Mouse (Mus musculus): ENCODE results near the gene Med16. TPM values are rescaled to one million over a fixed set of nuclear protein-coding genes. Genes with fewer than 3 reads are reported as not detected.

Med16 gene
- polyA plus RNA-seq, 1 experiment from 2014 or later: 77.3 TPM

- Histone ChIP-seq H3K27ac (no peak overlapping the region), H3K4me1 (replicated peaks) (peaks cover 44% of the 10 kb centered on the region), H3K9me3 (no peaks in the 10 kb centered on the region), H3K36me3 (peaks cover 54% of the 10 kb centered on the region), H3K4me3 (peak overlapping the region; percentile 75; the same call in 1 of the 2 replicates), H3K27me3 (ENCODE audit: insufficient read depth, poor library complexity, severe bottlenecking) (peaks cover 7% of the 10 kb centered on the region; the same call in 1 of the 2 replicates)
- no peak for DNase-seq (ENCODE audit: low spot score)
- 93% methylated on average over 8 of the region's 8 CpGs for WGBS
These were observed 36.9 kb downstream of the Med16 start for GRCm38 (mm10) chr10:79871845-79872244.

- Histone ChIP-seq H3K4me3 (0 out of 2 replicates have a peak overlapping the region, but pooled peaks have one; percentile 1), H3K36me3 (peaks cover 92% of the 10 kb centered on the region), H3K27ac (no peak overlapping the region), H3K9me3 (no peaks in the 10 kb centered on the region), H3K4me1 (replicated peaks) (peaks cover 25% of the 10 kb centered on the region), H3K27me3 (ENCODE audit: insufficient read depth, poor library complexity, severe bottlenecking) (no peaks in the 10 kb centered on the region)
- WGBS: 87% methylated on average over 11 of the region's 11 CpGs
- no peak for DNase-seq (ENCODE audit: low spot score)
These were observed 42.1 kb downstream of the Med16 start for GRCm38 (mm10) chr10:79866601-79867000.

GRCm38 (mm10) chr10:79865801-79866295 is 42.9 kb downstream of the Med16 start:
- Histone ChIP-seq H3K27ac (0 out of 2 replicates have a peak overlapping the region, but pooled peaks have one; percentile 54), H3K36me3 (peaks cover 92% of the 10 kb centered on the region), H3K4me1 (replicated peaks) (peaks cover 29% of the 10 kb centered on the region), H3K4me3 (peak overlapping the region; percentile 18; the same call in 1 of the 2 replicates), H3K9me3 (no peaks in the 10 kb centered on the region), H3K27me3 (ENCODE audit: insufficient read depth, poor library complexity, severe bottlenecking) (no peaks in the 10 kb centered on the region)
- WGBS: 78% methylated on average over 19 of the region's 19 CpGs
- DNase-seq (ENCODE audit: low spot score): no peak

- Histone ChIP-seq H3K36me3 (peaks cover 94% of the 10 kb centered on the region), H3K27me3 (ENCODE audit: insufficient read depth, poor library complexity, severe bottlenecking) (no peaks in the 10 kb centered on the region), H3K9me3 (no peaks in the 10 kb centered on the region), H3K4me1 (replicated peaks) (peaks cover 36% of the 10 kb centered on the region), H3K4me3 (peak overlapping the region; percentile 18; the same call in 1 of the 2 replicates), H3K27ac (peak overlapping the region; percentile 54)
- DNase-seq (ENCODE audit: low spot score): peak; percentile 39
- WGBS: 72% methylated on average over 12 of the region's 12 CpGs
These were observed 43.5 kb downstream of the Med16 start for GRCm38 (mm10) chr10:79865189-79865601.

GRCm38 (mm10) chr10:79864351-79865188 is 44.2 kb downstream of the Med16 start:
- peaks cover 37% of the 10 kb centered on the region for H3K4me1 ChIP-seq (replicated peaks)
- WGBS: 70% methylated on average over 10 of the region's 10 CpGs
- no peak for DNase-seq (ENCODE audit: low spot score)
- peak overlapping the region; percentile 18; the same call in 1 of the 2 replicates for H3K4me3 ChIP-seq
- peak overlapping the region; percentile 54 for H3K27ac ChIP-seq
- no peaks in the 10 kb centered on the region for H3K27me3 ChIP-seq (ENCODE audit: insufficient read depth, poor library complexity, severe bottlenecking)
- H3K9me3 ChIP-seq: no peaks in the 10 kb centered on the region
- peaks cover 94% of the 10 kb centered on the region for H3K36me3 ChIP-seq

GRCm38 (mm10) chr10:79862925-79863324 is 45.8 kb downstream of the Med16 start:
- WGBS: 81% methylated on average over 10 of the region's 10 CpGs
- Histone ChIP-seq H3K4me1 (replicated peaks) (peaks cover 49% of the 10 kb centered on the region), H3K36me3 (peaks cover 98% of the 10 kb centered on the region), H3K9me3 (no peaks in the 10 kb centered on the region), H3K27ac (no peak overlapping the region), H3K27me3 (ENCODE audit: insufficient read depth, poor library complexity, severe bottlenecking) (no peaks in the 10 kb centered on the region), H3K4me3 (no peak overlapping the region)
- no peak for DNase-seq (ENCODE audit: low spot score)

GRCm38 (mm10) chr10:79862049-79862788 is 46.5 kb downstream of the Med16 start:
- no peak for DNase-seq (ENCODE audit: low spot score)
- H3K27ac ChIP-seq: no peak overlapping the region
- WGBS: 91% methylated on average over 23 of the region's 23 CpGs
- no peaks in the 10 kb centered on the region for H3K27me3 ChIP-seq (ENCODE audit: insufficient read depth, poor library complexity, severe bottlenecking)
- H3K36me3 ChIP-seq: peaks cover 100% of the 10 kb centered on the region
- H3K4me1 ChIP-seq (replicated peaks): peaks cover 52% of the 10 kb centered on the region
- no peaks in the 10 kb centered on the region for H3K9me3 ChIP-seq
- no peak overlapping the region for H3K4me3 ChIP-seq

- 86% methylated on average over 25 of the region's 25 CpGs for WGBS
- peaks cover 55% of the 10 kb centered on the region for H3K4me1 ChIP-seq (replicated peaks)
- no peaks in the 10 kb centered on the region for H3K27me3 ChIP-seq (ENCODE audit: insufficient read depth, poor library complexity, severe bottlenecking)
- H3K9me3 ChIP-seq: no peaks in the 10 kb centered on the region
- H3K27ac ChIP-seq: no peak overlapping the region
- DNase-seq (ENCODE audit: low spot score): no peak
- H3K4me3 ChIP-seq: no peak overlapping the region
- peaks cover 100% of the 10 kb centered on the region for H3K36me3 ChIP-seq
These were observed 47.3 kb downstream of the Med16 start for GRCm38 (mm10) chr10:79861230-79862048.

- peaks cover 98% of the 10 kb centered on the region for H3K36me3 ChIP-seq
- WGBS: 95% methylated on average over 26 of the region's 26 CpGs
- H3K4me3 ChIP-seq: 0 out of 2 replicates have a peak overlapping the region, but pooled peaks have one; percentile 2
- H3K9me3 ChIP-seq: no peaks in the 10 kb centered on the region
- peaks cover 55% of the 10 kb centered on the region for H3K4me1 ChIP-seq (replicated peaks)
- DNase-seq (ENCODE audit: low spot score): no peak
- no peaks in the 10 kb centered on the region for H3K27me3 ChIP-seq (ENCODE audit: insufficient read depth, poor library complexity, severe bottlenecking)
- H3K27ac ChIP-seq: no peak overlapping the region
These were observed 48.4 kb downstream of the Med16 start for GRCm38 (mm10) chr10:79860079-79860911.

- no peak for DNase-seq (ENCODE audit: low spot score)
- 91% methylated on average over 11 of the region's 11 CpGs for WGBS
- Histone ChIP-seq H3K36me3 (peaks cover 87% of the 10 kb centered on the region), H3K27ac (no peak overlapping the region), H3K4me3 (no peak overlapping the region), H3K9me3 (no peaks in the 10 kb centered on the region), H3K4me1 (replicated peaks) (peaks cover 49% of the 10 kb centered on the region), H3K27me3 (ENCODE audit: insufficient read depth, poor library complexity, severe bottlenecking) (no peaks in the 10 kb centered on the region)
These were observed 49.6 kb downstream of the Med16 start for GRCm38 (mm10) chr10:79859116-79859515.

GRCm38 (mm10) chr10:79858416-79859074 is 50.2 kb downstream of the Med16 start:
- Histone ChIP-seq H3K27me3 (ENCODE audit: insufficient read depth, poor library complexity, severe bottlenecking) (no peaks in the 10 kb centered on the region), H3K27ac (no peak overlapping the region), H3K4me1 (replicated peaks) (peaks cover 49% of the 10 kb centered on the region), H3K4me3 (peak overlapping the region; percentile 98; the same call in 1 of the 2 replicates), H3K36me3 (peaks cover 81% of the 10 kb centered on the region), H3K9me3 (no peaks in the 10 kb centered on the region)
- 74% methylated on average over 17 of the region's 17 CpGs for WGBS
- no peak for DNase-seq (ENCODE audit: low spot score)

Measured in hindbrain, embryonic 10.5 days (tissue).